Mouse (Mus musculus) neural tube, embryonic 11.5 days (tissue): ENCODE measurements at regions not wholly inside any gene's neighbourhood (a gene's known extent, or its start where the extent isn't known, plus 50 kb on each side); places are given as distances from the start of the nearest gene placed in this dataset.

Source experiments
- ATAC-seq: fragments of 200-750 bp; cut with Nextera tagmentation; 2 replicates; pipeline ENCODE4 v1.8.0; 2017; ENCODE audit warnings: moderate number of reproducible peaks, mild to moderate bottlenecking, moderate TSS enrichment, moderate library complexity; ENCODE audit not compliant: insufficient read depth, low FRiP score, low TSS enrichment
- DNase-seq: peaks from one replicate; pipeline ENCODE4 v3.0.0-alpha.2; 2015; ENCODE audit warnings: low spot score
- H3K27ac ChIP-seq: fragments of 300-500 bp; sonication (generic); 2 replicates; pipeline ENCODE4 v1.5.1; 2014; ENCODE audit warnings: low read depth, mild to moderate bottlenecking, low read length
- H3K27me3 ChIP-seq: fragments of 300-500 bp; sonication (generic); 2 replicates; pipeline ENCODE4 v1.6.1; 2014; ENCODE audit warnings: mild to moderate bottlenecking, low read length, mixed read lengths; ENCODE audit not compliant: control insufficient read depth, insufficient read depth
- H3K36me3 ChIP-seq: fragments of 300-500 bp; sonication (generic); 2 replicates; pipeline ENCODE4 v1.6.1; 2014; ENCODE audit warnings: mild to moderate bottlenecking, low read length, moderate library complexity, mixed read lengths; ENCODE audit not compliant: control insufficient read depth, insufficient read depth
- H3K4me1 ChIP-seq: fragments of 300-500 bp; sonication (generic); 2 replicates; pipeline ENCODE4 v1.6.1; 2014; ENCODE audit warnings: low read length, mixed read lengths; ENCODE audit not compliant: control insufficient read depth, insufficient read depth
- H3K4me2 ChIP-seq: fragments of 300-500 bp; sonication (generic); 2 replicates; pipeline ENCODE4 v1.6.1; 2014; ENCODE audit warnings: low read depth, mild to moderate bottlenecking, moderate library complexity
- H3K4me3 ChIP-seq: fragments of 300-500 bp; sonication (generic); 2 replicates; pipeline ENCODE4 v1.5.1; 2014; ENCODE audit warnings: low read depth, low read length
- H3K9ac ChIP-seq: fragments of 300-500 bp; sonication (generic); 2 replicates; pipeline ENCODE4 v1.6.1; 2014; ENCODE audit warnings: mild to moderate bottlenecking, low read length
- H3K9me3 ChIP-seq: fragments of 300-500 bp; sonication (generic); 2 replicates; pipeline ENCODE4 v1.6.1; 2016; ENCODE audit warnings: low read length; ENCODE audit not compliant: control insufficient read depth
- WGBS: fragments of 180-500 bp; shearing (Covaris S2); extraction: QIAGEN DNeasy Blood & Tissue Kit; methylation state at CpG from one replicate; pipeline ENCODE4 v1.1.7; 2014; 5-methylcytosine and 5-hydroxymethylcytosine counted together

- Histone ChIP-seq H3K9me3 (no peaks in the 10 kb centered on the region), H3K36me3 (no peaks in the 10 kb centered on the region), H3K27ac (peak overlapping the region; percentile 46; the same call in 1 of the 2 replicates), H3K27me3 (no peaks in the 10 kb centered on the region; the same call in 1 of the 2 replicates), H3K4me3 (no peak overlapping the region), H3K4me2 (peak overlapping the region; percentile 35), H3K4me1 (peaks cover 12% of the 10 kb centered on the region; the same call in 1 of the 2 replicates), H3K9ac (0 out of 2 replicates have a peak overlapping the region, but pooled peaks have one; percentile 18)
- DNase-seq (peak; percentile 48), ATAC-seq (no peak)
- 28% methylated on average over 19 of the region's 19 CpGs for WGBS
Observed at GRCm38 (mm10) chr7:136496335-136497242, 397.8 kb upstream of the Mgmt start.

- Histone ChIP-seq H3K4me1 (peaks cover 22% of the 10 kb centered on the region; the same call in 1 of the 2 replicates), H3K27me3 (no peaks in the 10 kb centered on the region; the same call in 1 of the 2 replicates), H3K36me3 (no peaks in the 10 kb centered on the region), H3K4me3 (no peak overlapping the region), H3K9me3 (no peaks in the 10 kb centered on the region), H3K9ac (no peak overlapping the region), H3K27ac (no peak overlapping the region), H3K4me2 (no peak overlapping the region)
- 59% methylated on average over 4 of the region's 4 CpGs for WGBS
- DNase-seq (no peak), ATAC-seq (no peak)
Observed at GRCm38 (mm10) chr7:136500059-136500458, 394.4 kb upstream of the Mgmt start.

DNA sequence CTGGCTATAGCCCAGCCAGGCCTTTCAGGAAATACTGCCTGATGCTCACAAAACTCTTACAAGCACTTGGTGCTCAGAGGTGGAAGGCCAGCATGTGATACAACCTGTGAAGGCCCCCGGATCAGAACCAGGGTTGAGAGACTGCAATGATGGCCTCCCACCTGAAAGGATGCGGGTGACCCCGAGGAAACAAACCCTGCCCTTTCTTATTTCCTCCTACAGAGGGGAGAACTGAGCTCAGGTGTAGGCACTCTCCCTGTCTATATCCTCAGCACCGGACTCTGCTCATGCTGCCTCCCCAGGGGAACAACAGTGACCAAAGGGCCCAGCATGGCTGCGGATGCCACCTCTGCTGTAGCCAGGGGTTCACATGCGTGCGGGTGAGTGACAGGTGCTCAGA lies 393.3 kb upstream of the Mgmt start:
- DNase-seq (no peak), ATAC-seq (no peak)
- Histone ChIP-seq H3K9me3 (no peaks in the 10 kb centered on the region), H3K4me1 (peaks cover 19% of the 10 kb centered on the region; the same call in 1 of the 2 replicates), H3K27me3 (no peaks in the 10 kb centered on the region; the same call in 1 of the 2 replicates), H3K4me3 (no peak overlapping the region), H3K9ac (no peak overlapping the region), H3K36me3 (no peaks in the 10 kb centered on the region), H3K27ac (no peak overlapping the region), H3K4me2 (no peak overlapping the region)
- 85% methylated on average over 7 of the region's 7 CpGs for WGBS

DNA sequence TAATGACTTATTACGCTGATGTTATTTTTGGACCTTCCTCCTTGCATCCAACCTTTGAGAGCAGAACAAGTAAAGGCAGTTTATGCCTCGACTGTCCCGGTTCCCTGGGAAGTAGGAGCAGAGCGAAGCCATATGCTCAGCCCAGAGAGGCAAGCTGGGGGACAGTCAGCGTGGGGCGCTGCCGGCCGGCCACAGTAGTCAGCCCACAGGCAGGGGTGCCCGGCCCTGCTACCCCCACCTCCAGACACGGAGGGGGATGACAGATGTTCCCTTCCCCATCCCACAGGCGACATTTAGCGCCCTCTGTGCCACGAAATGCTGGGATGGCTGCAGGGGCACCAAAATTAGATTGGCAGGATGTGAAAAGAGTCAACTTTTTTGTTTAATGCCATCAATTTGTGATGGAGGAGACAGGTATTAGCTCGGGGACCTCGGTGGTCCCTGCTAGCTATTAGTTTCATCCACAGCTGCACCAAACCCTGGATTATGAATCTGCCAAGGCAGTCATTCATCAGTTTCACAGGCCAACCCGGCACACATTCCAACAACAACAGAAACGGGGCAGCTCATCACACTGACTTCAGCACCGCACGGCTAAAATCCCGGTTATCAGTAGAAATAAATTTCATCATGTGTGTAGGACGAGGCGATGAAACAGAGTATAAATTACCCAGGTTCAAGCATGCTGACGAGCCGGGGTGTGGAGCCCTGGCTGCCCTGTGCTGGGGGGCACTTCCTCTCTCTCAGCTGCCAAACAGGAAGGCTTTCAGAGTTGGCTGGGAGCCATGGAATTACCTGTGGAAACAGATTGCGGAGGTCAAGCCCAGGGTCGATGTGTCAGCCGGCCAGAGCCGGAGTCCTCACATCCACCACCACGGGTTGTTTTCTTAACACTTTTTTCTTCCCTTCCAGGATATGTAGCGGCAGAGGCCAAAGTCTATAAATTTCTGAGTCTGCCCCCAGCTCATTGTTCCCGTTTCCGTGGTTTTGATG lies 392.3 kb upstream of the Mgmt start:
- peak overlapping the region; percentile 9; the same call in 1 of the 2 replicates for H3K4me2 ChIP-seq
- DNase-seq (peak; percentile 43), ATAC-seq (no peak)
- WGBS: 42% methylated on average over 32 of the region's 32 CpGs
- no peaks in the 10 kb centered on the region for H3K36me3 ChIP-seq
- H3K9ac ChIP-seq: no peak overlapping the region
- H3K27ac ChIP-seq: peak overlapping the region; percentile 21; the same call in 1 of the 2 replicates
- H3K4me3 ChIP-seq: no peak overlapping the region
- no peaks in the 10 kb centered on the region for H3K9me3 ChIP-seq
- peaks cover 10% of the 10 kb centered on the region; the same call in 1 of the 2 replicates for H3K4me1 ChIP-seq
- H3K27me3 ChIP-seq: no peaks in the 10 kb centered on the region; the same call in 1 of the 2 replicates

DNA sequence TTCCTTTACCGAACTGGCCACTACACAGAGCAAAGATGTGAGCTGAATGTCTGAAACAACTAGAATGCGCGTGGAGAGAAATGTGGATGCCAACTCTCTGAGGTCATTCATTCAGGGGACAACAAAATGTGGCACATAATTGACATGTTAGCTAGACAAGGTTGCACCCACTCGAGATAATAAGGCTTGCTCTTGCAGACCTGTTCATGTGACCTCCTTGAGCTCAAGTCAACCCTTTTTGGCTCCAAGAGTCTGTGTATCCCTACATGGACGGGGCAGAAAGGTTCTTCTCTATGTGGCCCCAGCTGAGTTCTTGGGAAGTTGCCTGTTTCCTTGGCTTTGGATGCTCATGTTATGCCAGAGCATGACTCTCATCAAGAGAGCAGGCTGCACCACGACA lies 383.0 kb upstream of the Mgmt start:
- Histone ChIP-seq H3K9me3 (no peaks in the 10 kb centered on the region), H3K4me1 (no peaks in the 10 kb centered on the region), H3K4me2 (no peak overlapping the region), H3K36me3 (no peaks in the 10 kb centered on the region), H3K9ac (no peak overlapping the region), H3K4me3 (no peak overlapping the region), H3K27me3 (no peaks in the 10 kb centered on the region), H3K27ac (no peak overlapping the region)
- ATAC-seq (no peak), DNase-seq (no peak)
- WGBS: 90% methylated on average over 6 of the region's 6 CpGs

- Histone ChIP-seq H3K4me1 (no peaks in the 10 kb centered on the region), H3K9ac (no peak overlapping the region), H3K36me3 (no peaks in the 10 kb centered on the region), H3K9me3 (no peaks in the 10 kb centered on the region), H3K4me3 (no peak overlapping the region), H3K27ac (no peak overlapping the region), H3K27me3 (no peaks in the 10 kb centered on the region), H3K4me2 (no peak overlapping the region)
- WGBS: 80% methylated on average over 1 of the region's 1 CpGs
- ATAC-seq (no peak), DNase-seq (no peak)
Observed at GRCm38 (mm10) chr7:136515376-136515775, 379.0 kb upstream of the Mgmt start.

DNA sequence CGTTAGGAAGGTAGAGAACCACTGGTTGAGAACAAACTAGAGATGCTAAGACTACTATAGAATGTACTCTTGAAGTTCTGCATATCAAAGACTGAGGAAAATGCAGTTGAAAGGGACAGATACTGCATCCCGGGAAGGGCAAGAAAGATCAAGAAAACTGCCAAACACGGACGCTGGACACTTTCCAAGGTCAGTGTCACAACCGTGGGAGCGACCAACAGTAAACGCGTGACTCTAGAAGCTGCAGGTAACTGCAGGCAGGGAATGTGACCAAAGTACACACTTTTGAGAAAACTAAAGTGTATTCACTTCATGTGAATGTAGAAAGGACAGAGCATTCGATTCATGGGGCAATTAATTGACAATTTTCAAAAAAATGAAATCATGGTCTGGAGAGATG lies 368.6 kb upstream of the Mgmt start:
- Histone ChIP-seq H3K27ac (no peak overlapping the region), H3K4me2 (no peak overlapping the region), H3K9me3 (no peaks in the 10 kb centered on the region), H3K36me3 (no peaks in the 10 kb centered on the region), H3K27me3 (no peaks in the 10 kb centered on the region), H3K9ac (no peak overlapping the region), H3K4me1 (no peaks in the 10 kb centered on the region), H3K4me3 (no peak overlapping the region)
- WGBS: 93% methylated on average over 9 of the region's 9 CpGs
- DNase-seq (no peak), ATAC-seq (no peak)

- H3K27ac ChIP-seq: no peak overlapping the region
- DNase-seq (no peak), ATAC-seq (no peak)
- no peak overlapping the region for H3K4me2 ChIP-seq
- H3K4me3 ChIP-seq: no peak overlapping the region
- 84% methylated on average over 8 of the region's 8 CpGs for WGBS
- H3K27me3 ChIP-seq: no peaks in the 10 kb centered on the region
- H3K4me1 ChIP-seq: no peaks in the 10 kb centered on the region
- no peaks in the 10 kb centered on the region for H3K9me3 ChIP-seq
- H3K9ac ChIP-seq: no peak overlapping the region
- no peaks in the 10 kb centered on the region for H3K36me3 ChIP-seq
Observed at GRCm38 (mm10) chr7:136530006-136530785, 364.2 kb upstream of the Mgmt start.
